Mouse (Mus musculus): Measurements from ENCODE around the gene Gm39653. TPM values are rescaled to one million over a fixed set of nuclear protein-coding genes. Genes with fewer than 3 reads are reported as not detected.

The Gm39653 gene
- not detected for polyA plus RNA-seq (2017; shearing (Covaris generic))

DNA sequence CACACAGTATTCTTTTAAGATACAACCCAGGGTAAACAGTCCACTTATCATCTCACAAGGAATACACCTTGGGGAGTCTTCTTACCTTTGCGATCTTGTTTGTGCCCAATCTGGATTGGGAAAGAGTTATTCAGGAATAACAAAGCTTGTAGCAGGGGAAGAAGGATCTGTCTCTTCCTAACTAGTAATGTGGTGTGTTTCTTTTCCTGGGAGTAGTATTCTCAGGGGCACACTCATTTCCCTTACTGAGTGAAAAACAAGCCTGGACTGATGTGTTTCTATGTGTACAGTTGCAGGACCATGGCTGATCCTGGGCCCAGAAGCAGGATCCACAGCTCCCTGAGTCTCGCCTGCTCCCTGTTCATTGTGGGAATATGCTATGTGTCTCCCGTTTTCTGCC is at the start of gene Gm39653:
Gene Gm39653, plus strand, starts transcription at position 301 of the 400 bp plus-strand sequence.

Other genes starting within 250 kb of the Gm39653 start
- gene Adam23, start 170.1 kb upstream of the Gm39653 start, polyA plus RNA-seq (2017; shearing (Covaris generic)), result not detected
- not detected for gene Dytn, start 71.0 kb downstream of the Gm39653 start, polyA plus RNA-seq (2017; shearing (Covaris generic))
- not detected for gene Mdh1b, start 114.3 kb downstream of the Gm39653 start, polyA plus RNA-seq (2017; shearing (Covaris generic))
- gene Fastkd2, start 114.6 kb downstream of the Gm39653 start, polyA plus RNA-seq (2017; shearing (Covaris generic)), result 37.2 TPM
- gene 4933402D24Rik, start 153.3 kb downstream of the Gm39653 start, polyA plus RNA-seq (2017; shearing (Covaris generic)), result not detected

Measured in effector memory CD4-positive, alpha-beta T cell, adult 5 months (primary cell).